Mouse (Mus musculus): ENCODE measurements around the gene Snrnp35. TPM values are rescaled to one million over a fixed set of nuclear protein-coding genes. Genes with fewer than 3 reads are reported as not detected.

Gene Snrnp35
- polyA plus RNA-seq, 1 experiment: 4.8 TPM

- 1% methylated on average over 13 of the region's 13 CpGs for WGBS
- peak; percentile 59 for DNase-seq
- 0 out of 2 replicates have a peak, but pooled peaks have one; percentile 28 for TF ChIP-seq POLR2A (IDR thresholded peaks at IDR 0.05; ENCODE audit: borderline replicate concordance, extremely low read depth, low read depth, low read length)
- no peak for TF ChIP-seq CTCF (IDR thresholded peaks at IDR 0.05; ENCODE audit: insufficient read depth, low read length)
Measured at GRCm38 (mm10) chr5:124482436-124482965, 433 bp upstream of the Snrnp35 start.

GRCm38 (mm10) chr5:124483655-124484396, 892 bp downstream of the Snrnp35 start:
- Histone ChIP-seq H3K4me3 (replicated peaks; ENCODE audit: extremely low read depth, low read depth, low read length) (peak overlapping the region; percentile 81), H3K4me1 (ENCODE audit: control insufficient read depth, insufficient read depth, low read length) (no peaks in the 10 kb centered on the region; the same call in 1 of the 2 replicates)
- 6% methylated on average over 15 of the region's 15 CpGs for WGBS
- peak; percentile 47 for DNase-seq
- TF ChIP-seq CTCF (IDR thresholded peaks at IDR 0.05; ENCODE audit: insufficient read depth, low read length): no peak
- TF ChIP-seq POLR2A (IDR thresholded peaks at IDR 0.05; ENCODE audit: borderline replicate concordance, extremely low read depth, low read depth, low read length): no peak

More at GRCm38 (mm10) chr5:124482436-124482965, 433 bp upstream of the Snrnp35 start:
- peaks cover 2% of the 10 kb centered on the region; the same call in 1 of the 2 replicates for H3K4me1 ChIP-seq (ENCODE audit: control insufficient read depth, insufficient read depth, low read length)
- peak overlapping the region; percentile 86 for H3K4me3 ChIP-seq (replicated peaks; ENCODE audit: extremely low read depth, low read depth, low read length)

DNA sequence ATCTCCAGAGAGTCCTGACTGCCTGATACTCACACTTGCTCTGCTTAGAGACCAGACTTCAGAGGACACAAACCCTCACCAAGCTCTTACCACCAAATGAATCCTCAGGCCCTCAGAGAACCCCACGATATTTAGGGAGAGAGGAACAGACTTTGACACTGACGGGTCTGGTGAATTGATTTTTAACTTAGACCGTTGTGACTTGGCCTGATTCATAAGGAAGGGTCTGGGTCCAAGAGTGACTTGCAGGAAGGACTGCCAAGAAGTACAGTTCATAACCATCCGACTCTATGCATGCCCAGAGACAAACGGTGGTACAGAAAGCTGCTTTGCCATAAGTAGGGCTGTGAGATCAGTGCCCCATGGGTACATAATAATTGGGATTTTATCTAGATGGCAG, 2.7 kb downstream of the Snrnp35 start:
- no peak for DNase-seq
- 85% methylated on average over 5 of the region's 5 CpGs for WGBS
- no peak overlapping the region for H3K4me3 ChIP-seq (replicated peaks; ENCODE audit: extremely low read depth, low read depth, low read length)
- TF ChIP-seq CTCF (IDR thresholded peaks at IDR 0.05; ENCODE audit: insufficient read depth, low read length): no peak
- no peak for TF ChIP-seq POLR2A (IDR thresholded peaks at IDR 0.05; ENCODE audit: borderline replicate concordance, extremely low read depth, low read depth, low read length)
- H3K4me1 ChIP-seq (ENCODE audit: control insufficient read depth, insufficient read depth, low read length): no peaks in the 10 kb centered on the region

DNA sequence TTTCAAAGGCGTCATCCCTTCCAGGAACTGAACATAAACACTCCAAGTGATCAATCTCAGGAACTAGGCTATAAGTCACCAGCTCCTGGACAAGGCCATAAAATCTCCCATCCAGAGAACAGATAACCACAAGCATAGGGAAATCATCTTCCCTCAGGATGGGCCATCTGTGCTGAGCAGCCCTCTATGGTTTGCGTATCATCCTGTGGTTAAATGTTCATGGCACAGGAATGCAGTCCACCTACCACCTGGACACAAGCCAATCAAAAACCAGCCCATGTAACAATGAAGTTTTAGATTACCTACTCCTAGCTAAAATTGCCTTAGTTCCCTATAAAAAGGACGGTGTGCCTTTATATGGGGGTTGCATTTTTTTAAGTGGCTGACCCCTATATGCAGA, 6.0 kb downstream of the Snrnp35 start:
- H3K4me3 ChIP-seq (replicated peaks; ENCODE audit: extremely low read depth, low read depth, low read length): no peak overlapping the region
- 79% methylated on average over 3 of the region's 3 CpGs for WGBS
- TF ChIP-seq POLR2A (IDR thresholded peaks at IDR 0.05; ENCODE audit: borderline replicate concordance, extremely low read depth, low read depth, low read length) (no peak), CTCF (IDR thresholded peaks at IDR 0.05; ENCODE audit: insufficient read depth, low read length) (no peak)
- no peaks in the 10 kb centered on the region for H3K4me1 ChIP-seq (ENCODE audit: control insufficient read depth, insufficient read depth, low read length)
- DNase-seq: no peak

GRCm38 (mm10) chr5:124491732-124492131, 8.8 kb downstream of the Snrnp35 start:
- 56% methylated on average over 4 of the region's 4 CpGs for WGBS
- H3K4me1 ChIP-seq (ENCODE audit: control insufficient read depth, insufficient read depth, low read length): peaks cover 2% of the 10 kb centered on the region; the same call in 1 of the 2 replicates
- no peak for DNase-seq
- H3K4me3 ChIP-seq (replicated peaks; ENCODE audit: extremely low read depth, low read depth, low read length): no peak overlapping the region
- no peak for TF ChIP-seq CTCF (IDR thresholded peaks at IDR 0.05; ENCODE audit: insufficient read depth, low read length)
- TF ChIP-seq POLR2A (IDR thresholded peaks at IDR 0.05; ENCODE audit: borderline replicate concordance, extremely low read depth, low read depth, low read length): no peak

DNA sequence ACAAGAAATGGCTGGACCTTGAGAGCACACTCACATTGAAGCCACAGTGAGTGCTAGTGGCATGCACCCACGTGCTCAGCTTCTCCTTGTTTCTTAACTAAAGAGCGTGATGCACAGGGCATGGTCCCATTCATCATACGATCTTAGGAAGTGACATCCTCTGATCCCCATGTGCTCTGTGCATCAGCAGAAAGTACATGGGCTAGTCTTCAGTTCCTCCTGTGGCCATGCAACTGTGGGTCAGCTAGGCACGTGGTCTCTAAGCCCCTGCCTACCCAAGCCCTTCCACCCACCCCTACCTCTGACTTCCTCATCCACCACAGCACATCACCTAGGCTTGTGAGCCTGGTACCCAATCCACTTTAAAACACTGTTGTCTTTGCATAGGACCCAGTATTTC, 9.7 kb downstream of the Snrnp35 start:
- no peak for TF ChIP-seq CTCF (IDR thresholded peaks at IDR 0.05; ENCODE audit: insufficient read depth, low read length)
- no peak for TF ChIP-seq POLR2A (IDR thresholded peaks at IDR 0.05; ENCODE audit: borderline replicate concordance, extremely low read depth, low read depth, low read length)
- WGBS: 76% methylated on average over 4 of the region's 4 CpGs
- no peak for DNase-seq
- Histone ChIP-seq H3K4me3 (replicated peaks; ENCODE audit: extremely low read depth, low read depth, low read length) (no peak overlapping the region), H3K4me1 (ENCODE audit: control insufficient read depth, insufficient read depth, low read length) (peaks cover 2% of the 10 kb centered on the region; the same call in 1 of the 2 replicates)

GRCm38 (mm10) chr5:124493455-124493854, 10.5 kb downstream of the Snrnp35 start:
- WGBS: 73% methylated on average over 11 of the region's 11 CpGs
- Histone ChIP-seq H3K4me1 (ENCODE audit: control insufficient read depth, insufficient read depth, low read length) (peaks cover 5% of the 10 kb centered on the region; the same call in 1 of the 2 replicates), H3K4me3 (replicated peaks; ENCODE audit: extremely low read depth, low read depth, low read length) (no peak overlapping the region)
- TF ChIP-seq POLR2A (IDR thresholded peaks at IDR 0.05; ENCODE audit: borderline replicate concordance, extremely low read depth, low read depth, low read length): no peak
- no peak for TF ChIP-seq CTCF (IDR thresholded peaks at IDR 0.05; ENCODE audit: insufficient read depth, low read length)
- DNase-seq: no peak

GRCm38 (mm10) chr5:124495547-124495946, 12.6 kb downstream of the Snrnp35 start:
- TF ChIP-seq CTCF (IDR thresholded peaks at IDR 0.05; ENCODE audit: insufficient read depth, low read length): no peak
- no peak for TF ChIP-seq POLR2A (IDR thresholded peaks at IDR 0.05; ENCODE audit: borderline replicate concordance, extremely low read depth, low read depth, low read length)
- DNase-seq: no peak
- 61% methylated on average over 7 of the region's 7 CpGs for WGBS
- Histone ChIP-seq H3K4me3 (replicated peaks; ENCODE audit: extremely low read depth, low read depth, low read length) (no peak overlapping the region), H3K4me1 (ENCODE audit: control insufficient read depth, insufficient read depth, low read length) (peaks cover 6% of the 10 kb centered on the region; the same call in 1 of the 2 replicates)

DNA sequence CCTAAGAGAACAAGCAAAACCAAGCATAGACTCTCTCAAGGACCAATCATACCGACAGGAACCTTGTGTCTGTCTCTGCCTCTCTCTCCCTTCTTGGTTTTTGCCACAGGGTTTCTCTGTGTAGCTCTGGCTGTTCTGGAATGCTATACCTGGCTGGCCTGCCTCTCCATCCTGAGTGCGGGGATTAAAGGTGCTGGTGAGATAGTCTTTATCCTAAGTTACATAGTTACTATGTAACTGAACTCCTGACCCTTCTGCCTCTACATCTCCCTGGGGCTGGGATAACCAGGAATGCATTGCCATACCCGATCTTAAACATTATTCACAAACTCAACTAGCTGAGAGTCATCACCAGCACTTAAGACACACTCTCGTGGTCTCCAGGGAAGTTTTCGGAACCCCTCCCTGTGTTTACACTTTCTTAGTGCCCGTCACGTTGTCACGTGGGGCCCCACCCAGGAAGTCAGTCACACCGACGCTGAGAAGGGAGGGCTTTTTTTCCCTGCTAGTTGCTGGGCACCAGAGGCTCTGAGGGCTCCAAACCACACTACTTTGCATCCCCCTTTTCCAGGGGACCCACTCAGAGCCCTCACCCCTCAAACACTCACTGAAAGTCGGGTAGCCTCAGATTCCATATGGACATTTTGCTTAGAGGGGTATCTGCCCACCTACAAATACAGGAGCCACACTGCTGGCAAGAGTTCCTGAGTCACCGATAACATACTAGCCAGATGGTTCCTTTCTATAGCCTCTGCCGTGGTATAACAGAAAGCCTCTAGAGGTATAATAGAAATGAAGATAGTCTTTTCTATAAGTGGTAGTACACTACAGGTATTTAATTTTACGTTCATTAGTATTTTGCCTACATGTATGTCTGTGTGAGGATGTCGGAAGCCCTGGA, 13.9 kb downstream of the Snrnp35 start:
- 37% methylated on average over 15 of the region's 15 CpGs for WGBS
- peak; percentile 42 for DNase-seq
- Histone ChIP-seq H3K4me3 (replicated peaks; ENCODE audit: extremely low read depth, low read depth, low read length) (no peak overlapping the region), H3K4me1 (ENCODE audit: control insufficient read depth, insufficient read depth, low read length) (peaks cover 6% of the 10 kb centered on the region; the same call in 1 of the 2 replicates)
- TF ChIP-seq POLR2A (IDR thresholded peaks at IDR 0.05; ENCODE audit: borderline replicate concordance, extremely low read depth, low read depth, low read length) (peak; percentile 55; the same call in 1 of the 2 replicates), CTCF (IDR thresholded peaks at IDR 0.05; ENCODE audit: insufficient read depth, low read length) (no peak)
